Mouse (Mus musculus): ENCODE measurements around the gene Spata32.

GRCm38 (mm10) chr11:103219259-103219658 is 1.0 kb upstream of the Spata32 start:
- TF ChIP-seq CTCF (IDR thresholded peaks at IDR 0.05; ENCODE audit: borderline replicate concordance, extremely low read depth, insufficient read depth, insufficient read length) (no peak), POLR2A (IDR thresholded peaks at IDR 0.05; ENCODE audit: borderline replicate concordance, extremely low read depth, insufficient read depth, insufficient read length, poor library complexity, severe bottlenecking) (no peak)
